Mouse (Mus musculus): ENCODE data around the gene Srp14. TPM values are rescaled to one million over a fixed set of nuclear protein-coding genes. Genes with fewer than 3 reads are reported as not detected.
A peak's percentile ranks its signal among the peaks of the same experiment; 100 is the strongest.

The Srp14 gene
- total and polyA plus RNA-seq, 2 experiments from 2014 or later, result 181 to 352 TPM

- Histone ChIP-seq H3K4me1 (ENCODE audit: insufficient read depth, low read length) (0 out of 2 replicates have a peak, but pooled peaks cover 6% of the 10 kb centered on the region), H3K9ac (replicated peaks; ENCODE audit: low read length, poor library complexity, severe bottlenecking) (no peak overlapping the region), H3K36me3 (ENCODE audit: insufficient read depth, low read length) (no peaks in the 10 kb centered on the region), H3K27ac (ENCODE audit: low read depth, low read length) (no peak overlapping the region), H3K27me3 (ENCODE audit: insufficient read depth, low read length) (no peaks in the 10 kb centered on the region), H3K9me3 (ENCODE audit: low read length) (no peaks in the 10 kb centered on the region), H3K4me3 (ENCODE audit: low read depth, low read length) (no peak overlapping the region), H3K4me2 (ENCODE audit: low read depth, low read length, poor library complexity, severe bottlenecking) (no peak overlapping the region)
- no peak for TF ChIP-seq CTCF (IDR thresholded peaks at IDR 0.05)
- whole genome bisulfite sequencing, result 84% methylated on average over 2 of the region's 2 CpGs
- no peak for ATAC-seq (ENCODE audit: low FRiP score)
- no peak for DNase-seq (ENCODE audit: low spot score)
Measured at GRCm38 (mm10) chr2:118500191-118500590, 20.7 kb upstream of the Srp14 start.

- 45% methylated on average over 19 of the region's 20 CpGs for WGBS
- no peak overlapping the region for H3K27ac ChIP-seq (ENCODE audit: low read depth, low read length)
- ATAC-seq (ENCODE audit: low FRiP score) (no peak), DNase-seq (ENCODE audit: low spot score) (peak; percentile 44)
- no peak overlapping the region for H3K4me3 ChIP-seq (ENCODE audit: low read depth, low read length)
- H3K27me3 ChIP-seq (ENCODE audit: insufficient read depth, low read length), result no peaks in the 10 kb centered on the region
- TF ChIP-seq CTCF (IDR thresholded peaks at IDR 0.05), result no peak
- H3K9me3 ChIP-seq (ENCODE audit: low read length), result no peaks in the 10 kb centered on the region
- H3K36me3 ChIP-seq (ENCODE audit: insufficient read depth, low read length), result no peaks in the 10 kb centered on the region
- H3K9ac ChIP-seq (replicated peaks; ENCODE audit: low read length, poor library complexity, severe bottlenecking), result no peak overlapping the region
- H3K4me1 ChIP-seq (ENCODE audit: insufficient read depth, low read length), result 0 out of 2 replicates have a peak, but pooled peaks cover 6% of the 10 kb centered on the region
- H3K4me2 ChIP-seq (ENCODE audit: low read depth, low read length, poor library complexity, severe bottlenecking), result no peak overlapping the region
Measured at GRCm38 (mm10) chr2:118499135-118499961, 19.8 kb upstream of the Srp14 start.

- no peak for DNase-seq (ENCODE audit: low spot score)
- no peak overlapping the region for H3K9ac ChIP-seq (replicated peaks; ENCODE audit: low read length, poor library complexity, severe bottlenecking)
- no peak for ATAC-seq (ENCODE audit: low FRiP score)
- no peaks in the 10 kb centered on the region for H3K36me3 ChIP-seq (ENCODE audit: insufficient read depth, low read length)
- H3K4me1 ChIP-seq (ENCODE audit: insufficient read depth, low read length), result 0 out of 2 replicates have a peak, but pooled peaks cover 6% of the 10 kb centered on the region
- no peak overlapping the region for H3K4me2 ChIP-seq (ENCODE audit: low read depth, low read length, poor library complexity, severe bottlenecking)
- TF ChIP-seq CTCF (IDR thresholded peaks at IDR 0.05), result no peak
- no peaks in the 10 kb centered on the region for H3K27me3 ChIP-seq (ENCODE audit: insufficient read depth, low read length)
- 80% methylated on average over 6 of the region's 6 CpGs for WGBS
- no peak overlapping the region for H3K4me3 ChIP-seq (ENCODE audit: low read depth, low read length)
- no peaks in the 10 kb centered on the region for H3K9me3 ChIP-seq (ENCODE audit: low read length)
- H3K27ac ChIP-seq (ENCODE audit: low read depth, low read length), result no peak overlapping the region
Measured at GRCm38 (mm10) chr2:118498476-118498875, 19.0 kb upstream of the Srp14 start.

GRCm38 (mm10) chr2:118497890-118498289, 18.4 kb upstream of the Srp14 start:
- Histone ChIP-seq H3K27ac (ENCODE audit: low read depth, low read length) (no peak overlapping the region), H3K9me3 (ENCODE audit: low read length) (no peaks in the 10 kb centered on the region), H3K4me2 (ENCODE audit: low read depth, low read length, poor library complexity, severe bottlenecking) (no peak overlapping the region), H3K9ac (replicated peaks; ENCODE audit: low read length, poor library complexity, severe bottlenecking) (no peak overlapping the region), H3K27me3 (ENCODE audit: insufficient read depth, low read length) (no peaks in the 10 kb centered on the region), H3K4me1 (ENCODE audit: insufficient read depth, low read length) (0 out of 2 replicates have a peak, but pooled peaks cover 6% of the 10 kb centered on the region), H3K36me3 (ENCODE audit: insufficient read depth, low read length) (no peaks in the 10 kb centered on the region), H3K4me3 (ENCODE audit: low read depth, low read length) (no peak overlapping the region)
- 88% methylated on average over 5 of the region's 5 CpGs for WGBS
- no peak for ATAC-seq (ENCODE audit: low FRiP score)
- TF ChIP-seq CTCF (IDR thresholded peaks at IDR 0.05), result no peak
- DNase-seq (ENCODE audit: low spot score), result no peak

GRCm38 (mm10) chr2:118495024-118495423, 15.5 kb upstream of the Srp14 start:
- DNase-seq (ENCODE audit: low spot score), result no peak
- no peak for ATAC-seq (ENCODE audit: low FRiP score)
- Histone ChIP-seq H3K36me3 (ENCODE audit: insufficient read depth, low read length) (no peaks in the 10 kb centered on the region), H3K4me2 (ENCODE audit: low read depth, low read length, poor library complexity, severe bottlenecking) (no peak overlapping the region), H3K27ac (ENCODE audit: low read depth, low read length) (no peak overlapping the region), H3K27me3 (ENCODE audit: insufficient read depth, low read length) (no peaks in the 10 kb centered on the region), H3K9me3 (ENCODE audit: low read length) (no peaks in the 10 kb centered on the region), H3K4me1 (ENCODE audit: insufficient read depth, low read length) (0 out of 2 replicates have a peak, but pooled peaks cover 6% of the 10 kb centered on the region), H3K4me3 (ENCODE audit: low read depth, low read length) (no peak overlapping the region), H3K9ac (replicated peaks; ENCODE audit: low read length, poor library complexity, severe bottlenecking) (no peak overlapping the region)
- WGBS, result 84% methylated on average over 9 of the region's 9 CpGs
- no peak for TF ChIP-seq CTCF (IDR thresholded peaks at IDR 0.05)

GRCm38 (mm10) chr2:118491741-118492395, 12.4 kb upstream of the Srp14 start:
- ATAC-seq (ENCODE audit: low FRiP score), result no peak
- 90% methylated on average over 4 of the region's 4 CpGs for WGBS
- no peak overlapping the region for H3K4me2 ChIP-seq (ENCODE audit: low read depth, low read length, poor library complexity, severe bottlenecking)
- no peak for TF ChIP-seq CTCF (IDR thresholded peaks at IDR 0.05)
- no peaks in the 10 kb centered on the region for H3K27me3 ChIP-seq (ENCODE audit: insufficient read depth, low read length)
- no peaks in the 10 kb centered on the region for H3K36me3 ChIP-seq (ENCODE audit: insufficient read depth, low read length)
- H3K4me3 ChIP-seq (ENCODE audit: low read depth, low read length), result no peak overlapping the region
- no peaks in the 10 kb centered on the region for H3K4me1 ChIP-seq (ENCODE audit: insufficient read depth, low read length)
- DNase-seq (ENCODE audit: low spot score), result no peak
- H3K9ac ChIP-seq (replicated peaks; ENCODE audit: low read length, poor library complexity, severe bottlenecking), result no peak overlapping the region
- no peak overlapping the region for H3K27ac ChIP-seq (ENCODE audit: low read depth, low read length)
- H3K9me3 ChIP-seq (ENCODE audit: low read length), result no peaks in the 10 kb centered on the region

All from midbrain, postnatal 0 days (tissue).